Comparison of ENCODE assay signal across 21 mouse cellular contexts in the genomic region with DNA sequence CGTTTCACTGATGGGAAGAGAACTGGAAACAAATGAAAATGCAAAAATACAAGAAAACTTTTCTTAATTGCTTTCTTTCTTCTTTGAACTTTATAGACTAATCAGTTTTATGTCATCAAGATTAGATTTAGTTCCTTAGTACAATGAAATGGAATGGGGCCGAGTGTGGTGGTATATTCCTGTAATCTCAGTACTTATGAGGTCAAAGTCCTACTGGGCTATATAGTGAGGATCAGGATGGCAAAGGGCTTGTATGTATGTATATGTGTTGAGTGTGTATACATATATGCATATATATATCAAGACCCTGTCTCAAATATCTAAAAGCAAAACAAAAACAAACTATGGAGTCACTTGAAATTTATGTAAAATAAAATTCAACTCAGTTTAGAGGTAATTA. TPM values are rescaled to one million over a fixed set of nuclear protein-coding genes. Genes with fewer than 3 reads are reported as not detected.
DNase-seq lines count a peak whose midpoint lies in the region; ATAC-seq and TF ChIP-seq lines count a peak whose summit lies in the region.
"Had no signal": no experiment of that assay in that cellular context is flagged by ENCODE, and none has a peak within 500 bp of the region (broad histone marks: within the 10 kb centered on the region; RNA-seq: fewer than 3 reads in every experiment).

No protein-coding gene starts in this region.

- no peak for DNase-seq in gastrocnemius, postnatal 4 days (ENCODE audit: low spot score in 2 of 2)
- DNase-seq in layer of hippocampus, postnatal 36 days, result no peak
- DNase-seq: adrenal gland, adult 2 months; adrenal gland, adult 8-10 months; adrenal gland, postnatal 10 days; adrenal gland, postnatal 14 days; adrenal gland, postnatal 25 days; adrenal gland, postnatal 36 days; B cell, adult 2 months; cerebellum, adult 11 months; cerebellum, adult 11-12 months; cerebellum, adult 18-20 months had no signal

- H3K27ac ChIP-seq in intestine, embryonic 15.5 days, result no peak overlapping the region
- no peak overlapping the region for H3K27ac ChIP-seq in intestine, embryonic 16.5 days (ENCODE audit: low read length)
- H3K27ac ChIP-seq in intestine, postnatal 0 days (ENCODE audit: low read depth, low read length), result no peak overlapping the region

- H3K4me2 ChIP-seq in intestine, embryonic 15.5 days (replicated peaks), result no peak overlapping the region
- H3K4me2 ChIP-seq in intestine, embryonic 16.5 days (ENCODE audit: low read depth, low read length), result no peak overlapping the region
- H3K4me2 ChIP-seq in intestine, postnatal 0 days (replicated peaks; ENCODE audit: low read depth), result no peak overlapping the region

- H3K36me3 ChIP-seq in intestine, embryonic 15.5 days, result 0 out of 2 replicates have a peak, but pooled peaks cover 5% of the 10 kb centered on the region
- H3K36me3 ChIP-seq in intestine, embryonic 16.5 days (ENCODE audit: control insufficient read depth, insufficient read depth, low read length), result peaks cover 4% of the 10 kb centered on the region; the same call in 1 of the 2 replicates
- peaks cover 22% of the 10 kb centered on the region; the same call in 1 of the 2 replicates for H3K36me3 ChIP-seq in intestine, postnatal 0 days (ENCODE audit: control insufficient read depth, insufficient read depth)

- no peaks in the 10 kb centered on the region for H3K4me1 ChIP-seq in intestine, embryonic 15.5 days (replicated peaks)
- no peaks in the 10 kb centered on the region for H3K4me1 ChIP-seq in intestine, embryonic 16.5 days (ENCODE audit: control insufficient read depth, insufficient read depth, low read length)
- no peaks in the 10 kb centered on the region; the same call in 1 of the 2 replicates for H3K4me1 ChIP-seq in intestine, postnatal 0 days (replicated peaks; ENCODE audit: control insufficient read depth, insufficient read depth, low read length)

- H3K27me3 ChIP-seq in intestine, embryonic 15.5 days (replicated peaks), result no peaks in the 10 kb centered on the region
- no peaks in the 10 kb centered on the region for H3K27me3 ChIP-seq in intestine, embryonic 16.5 days (replicated peaks; ENCODE audit: control insufficient read depth, insufficient read depth, low read length)
- H3K27me3 ChIP-seq in intestine, postnatal 0 days (replicated peaks; ENCODE audit: control insufficient read depth, insufficient read depth, low read length), result no peaks in the 10 kb centered on the region
- H3K27me3 ChIP-seq: CH12.LX, Patski had no signal

- ATAC-seq in intestine, embryonic 15.5 days, result peak; percentile 56; the same call in 1 of the 2 replicates
- ATAC-seq in intestine, embryonic 16.5 days, result peak; percentile 87
- ATAC-seq in intestine, postnatal 0 days, result peak; percentile 68; the same call in 1 of the 2 replicates
- no peak for ATAC-seq in frontal cortex, adult (ENCODE audit: low TSS enrichment)
- ATAC-seq: activated CD4-positive, CD25-positive, alpha-beta regulatory T cell, adult 4 months; CD4-positive, CD25-positive, alpha-beta regulatory T cell, adult 4 months; Patski had no signal

- no peaks in the 10 kb centered on the region for H3K9me3 ChIP-seq in intestine, embryonic 15.5 days
- no peaks in the 10 kb centered on the region for H3K9me3 ChIP-seq in intestine, embryonic 16.5 days (ENCODE audit: control insufficient read depth, low read length)
- no peaks in the 10 kb centered on the region for H3K9me3 ChIP-seq in intestine, postnatal 0 days (ENCODE audit: control insufficient read depth)
- H3K9me3 ChIP-seq: G1E had no signal

- no peak for TF ChIP-seq CTCF in intestine, postnatal 0 days (IDR thresholded peaks at IDR 0.05; ENCODE audit: low read depth)

- 72% methylated on average over 2 of the region's 2 CpGs for WGBS in intestine, embryonic 15.5 days
- WGBS in intestine, embryonic 16.5 days, result 69% methylated on average over 2 of the region's 2 CpGs
- 45% methylated on average over 2 of the region's 2 CpGs for WGBS in intestine, postnatal 0 days

- no peak overlapping the region for H3K9ac ChIP-seq in intestine, embryonic 15.5 days
- no peak overlapping the region for H3K9ac ChIP-seq in intestine, embryonic 16.5 days (ENCODE audit: low read depth, low read length)
- no peak overlapping the region for H3K9ac ChIP-seq in intestine, postnatal 0 days (ENCODE audit: low read depth, low read length)

- H3K4me3 ChIP-seq in intestine, embryonic 15.5 days (replicated peaks), result no peak overlapping the region
- no peak overlapping the region for H3K4me3 ChIP-seq in intestine, embryonic 16.5 days (ENCODE audit: low read length)
- no peak overlapping the region for H3K4me3 ChIP-seq in intestine, postnatal 0 days (ENCODE audit: low read depth, low read length)

RNA-seq across cellular contexts. Expression of gene Zbtb37, which starts 18.3 kb away (rescaled TPM):
- 6.0 and 8.3 TPM in 2 replicates for polyA plus RNA-seq in intestine, embryonic 15.5 days (2015; fragmentation: Nextera tagmentation; extraction: Ambion mirVana)
- 3.4 and 4.3 TPM in 2 replicates for polyA plus RNA-seq in intestine, embryonic 16.5 days (2015; fragmentation: Nextera tagmentation; extraction: Ambion mirVana)
- 2.0 and 4.0 TPM in 2 replicates for polyA plus RNA-seq in intestine, postnatal 0 days (2015; fragmentation: Nextera tagmentation; extraction: Ambion mirVana)
- total RNA-seq in gastrocnemius, postnatal 4 days (2021), result 10 to 100 TPM; 14.2 to 15.6 TPM
- total RNA-seq in layer of hippocampus, postnatal 36 days (2021), result 10 to 100 TPM; 16.7 to 21.0 TPM

RNA-seq across cellular contexts. Expression of gene Serpinc1, which starts 38.0 kb away (rescaled TPM):
- polyA plus RNA-seq in intestine, embryonic 15.5 days (2015; fragmentation: Nextera tagmentation; extraction: Ambion mirVana), result 7.0 and 11.8 TPM in 2 replicates
- polyA plus RNA-seq in intestine, embryonic 16.5 days (2015; fragmentation: Nextera tagmentation; extraction: Ambion mirVana), result 5.4 and 16.6 TPM in 2 replicates
- 1.1 TPM in 2 replicates for polyA plus RNA-seq in intestine, postnatal 0 days (2015; fragmentation: Nextera tagmentation; extraction: Ambion mirVana)
- 1 to 10 TPM; 1.2 to 3.9 TPM for total RNA-seq in gastrocnemius, postnatal 4 days (2021)
- total RNA-seq in layer of hippocampus, postnatal 36 days (2021), result under 1 TPM; 0.20 to 0.65 TPM

RNA-seq across cellular contexts. Expression of gene Dars2, which starts 54.1 kb away (rescaled TPM):
- polyA plus RNA-seq in intestine, embryonic 15.5 days (2015; fragmentation: Nextera tagmentation; extraction: Ambion mirVana), result 44.9 and 46.9 TPM in 2 replicates
- 43.1 and 47.5 TPM in 2 replicates for polyA plus RNA-seq in intestine, embryonic 16.5 days (2015; fragmentation: Nextera tagmentation; extraction: Ambion mirVana)
- polyA plus RNA-seq in intestine, postnatal 0 days (2015; fragmentation: Nextera tagmentation; extraction: Ambion mirVana), result 14.7 and 15.3 TPM in 2 replicates
- total RNA-seq in gastrocnemius, postnatal 4 days (2021), result 10 to 100 TPM; 13.9 to 15.3 TPM
- total RNA-seq in layer of hippocampus, postnatal 36 days (2021), result 10 to 100 TPM; 22.6 to 24.0 TPM

RNA-seq across cellular contexts. Expression of gene Cenpl, which starts 54.1 kb away (rescaled TPM):
- 23.9 and 27.5 TPM in 2 replicates for polyA plus RNA-seq in intestine, embryonic 15.5 days (2015; fragmentation: Nextera tagmentation; extraction: Ambion mirVana)
- polyA plus RNA-seq in intestine, embryonic 16.5 days (2015; fragmentation: Nextera tagmentation; extraction: Ambion mirVana), result 21.0 and 26.1 TPM in 2 replicates
- polyA plus RNA-seq in intestine, postnatal 0 days (2015; fragmentation: Nextera tagmentation; extraction: Ambion mirVana), result 10.0 and 11.0 TPM in 2 replicates
- 1 to 10 TPM; 4.9 to 5.2 TPM for total RNA-seq in gastrocnemius, postnatal 4 days (2021)
- 1 to 10 TPM; 1.1 to 2.3 TPM for total RNA-seq in layer of hippocampus, postnatal 36 days (2021)
